Mouse (Mus musculus) spleen, postnatal 10 days (tissue): ENCODE data around the gene Gm20854.
"Not testable (repeated sequence)": the region's sequence is repeated elsewhere in the genome, so short reads cannot be mapped to it uniquely, and the experiment has no call there.

Experiments
- DNase-seq, 2 experiments: peaks; one replicate each; pipeline ENCODE4 v3.0.0; 2021 to 2022; ENCODE audit warnings: low spot score in 2 of 2

The Gm20854 gene

GRCm38 (mm10) chrY:85530808-85531207, at the start of gene Gm20854:
Gm20854 (minus strand) TSS chrY:85530908.
- DNase-seq: not testable (repeated sequence)
